ENCODE assay signal across 9 mouse cellular contexts in the genomic region with DNA sequence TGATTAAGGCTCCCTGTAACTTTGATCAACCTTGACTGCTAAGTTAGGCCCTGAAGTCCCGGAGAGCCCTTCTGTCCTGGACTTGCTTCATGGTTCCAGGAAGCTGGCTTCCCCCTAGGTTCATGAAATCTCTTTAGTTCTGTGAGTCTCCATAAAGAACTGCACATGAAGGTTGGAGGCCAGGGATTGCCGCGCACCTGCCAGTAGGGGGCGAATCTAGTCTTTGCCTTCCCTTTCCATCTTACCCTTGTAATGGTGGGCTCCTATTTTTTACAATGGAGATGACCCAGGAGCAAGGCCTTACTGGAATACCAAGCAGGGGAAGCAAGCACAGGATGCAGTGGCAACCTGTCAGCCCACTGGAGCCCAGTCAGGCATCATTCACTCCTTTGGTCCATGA. TPM values are rescaled to one million over a fixed set of nuclear protein-coding genes. Genes with fewer than 3 reads are reported as not detected.
A peak's percentile ranks its signal among the peaks of the same experiment; 100 is the strongest.
DNase-seq lines count a peak whose midpoint lies in the region; ATAC-seq and TF ChIP-seq lines count a peak whose summit lies in the region.
"Had no signal": no experiment of that assay in that cellular context is flagged by ENCODE, and none has a peak within 500 bp of the region (broad histone marks: within the 10 kb centered on the region; RNA-seq: fewer than 3 reads in every experiment).

No protein-coding gene starts in this region.

- WGBS in kidney, postnatal 0 days: 46% methylated on average over 4 of the region's 4 CpGs
- 42% methylated on average over 4 of the region's 4 CpGs for WGBS in spleen, adult 2 months

- no peak overlapping the region for H3K9ac ChIP-seq in kidney, postnatal 0 days (ENCODE audit: low read depth, low read length)

- DNase-seq in kidney, postnatal 0 days (ENCODE audit: low spot score): peak; percentile 31
- DNase-seq in kidney, postnatal 14 days: no peak
- DNase-seq in Patski (ENCODE audit: low read depth, low spot score): no peak
- peak; percentile 54 to 63 for DNase-seq in kidney, postnatal 25 days
- peak; percentile 14 to 50 for DNase-seq in spleen, adult 2 months (ENCODE audit: low read depth in 1 of 2, low spot score in 2 of 2)
- no peak for DNase-seq in gastrocnemius, postnatal 36 days
- DNase-seq in right cerebral cortex, postnatal 36 days (ENCODE audit: low spot score in 2 of 2): no peak

- no peaks in the 10 kb centered on the region for H3K36me3 ChIP-seq in kidney, postnatal 0 days (ENCODE audit: insufficient read depth, low read length)
- no peaks in the 10 kb centered on the region for H3K36me3 ChIP-seq in spleen, adult 2 months (ENCODE audit: control insufficient read depth, insufficient read depth, low read length)

- CTCF ChIA-PET in Patski (lab: Charles Lee): no interaction called here

- intact Hi-C loops in gastrocnemius, postnatal 36 days (cut with DNase I): loop anchor here (5.0 kb wide), 1 partner anchor 129 kb away; no protein-coding TSS in a partner anchor

- in situ Hi-C loops in Patski (cut with MboI; ENCODE audit: low pct_unique_long_range_greater_than_20kb): no loop called here

- no peaks in the 10 kb centered on the region for H3K4me1 ChIP-seq in kidney, postnatal 0 days (replicated peaks; ENCODE audit: insufficient read depth, low read length)
- no peaks in the 10 kb centered on the region for H3K4me1 ChIP-seq in spleen, adult 2 months (ENCODE audit: control insufficient read depth, insufficient read depth, insufficient read length)

- no peak for TF ChIP-seq POLR2A in spleen, adult 2 months (IDR thresholded peaks at IDR 0.05; ENCODE audit: low read depth, low read length)

- H3K9me3 ChIP-seq in kidney, postnatal 0 days (replicated peaks; ENCODE audit: low read length): no peaks in the 10 kb centered on the region

- H3K4me2 ChIP-seq in kidney, postnatal 0 days (ENCODE audit: low read length): no peak overlapping the region

- no peak for ATAC-seq in kidney, postnatal 0 days (replicated peaks; ENCODE audit: low FRiP score, low read depth)
- no peak for ATAC-seq in Patski

- no peak overlapping the region for H3K27ac ChIP-seq in kidney, postnatal 0 days
- H3K27ac ChIP-seq in spleen, adult 2 months (ENCODE audit: insufficient read depth, low read length): no peak overlapping the region
- H3K27ac ChIP-seq: macrophage had no signal

- POLR2A ChIA-PET in Patski (lab: Charles Lee): no interaction called here

- no peak overlapping the region for H3K4me3 ChIP-seq in kidney, postnatal 0 days (replicated peaks; ENCODE audit: low read depth, low read length)
- H3K4me3 ChIP-seq in spleen, adult 2 months (ENCODE audit: extremely low read depth, insufficient read depth, insufficient read length): no peak overlapping the region
- H3K4me3 ChIP-seq: erythroblast, embryonic 14.5 days had no signal

- H3K27me3 ChIP-seq in kidney, postnatal 0 days (ENCODE audit: insufficient read depth, low read length): no peaks in the 10 kb centered on the region
- H3K27me3 ChIP-seq in Patski: no peaks in the 10 kb centered on the region
- H3K27me3 ChIP-seq in spleen, adult 2 months (ENCODE audit: control insufficient read depth, insufficient read depth, low read length): no peaks in the 10 kb centered on the region

- peak; percentile 69 for TF ChIP-seq CTCF in kidney, postnatal 0 days (IDR thresholded peaks at IDR 0.05; ENCODE audit: low read depth)
- peak; percentile 66 for TF ChIP-seq CTCF in Patski (IDR thresholded peaks at IDR 0.05)
- peak; percentile 61; the same call in 1 of the 2 replicates for TF ChIP-seq CTCF in spleen, adult 2 months (IDR thresholded peaks at IDR 0.05; ENCODE audit: extremely low read depth, insufficient read depth, insufficient read length, insufficient replicate concordance)

RNA-seq across cellular contexts. Expression of gene Bag3, which starts 40.0 kb away (rescaled TPM):
- 15.0 and 15.1 TPM in 2 replicates for polyA plus RNA-seq in kidney, postnatal 0 days (2015; fragmentation: Nextera tagmentation; extraction: Ambion mirVana)
- polyA plus RNA-seq in Patski (2021): 56.0 TPM
- polyA plus RNA-seq in spleen, adult 2 months (2012; rRNA removed): 8.8 and 12.9 TPM in 2 replicates
- 100 to 1,000 TPM; 130 to 132 TPM for total RNA-seq in gastrocnemius, postnatal 36 days (2021)

RNA-seq across cellular contexts. Expression of gene Inpp5f, which starts 47.8 kb away (rescaled TPM):
- 22.0 and 23.8 TPM in 2 replicates for polyA plus RNA-seq in kidney, postnatal 0 days (2015; fragmentation: Nextera tagmentation; extraction: Ambion mirVana)
- polyA plus RNA-seq in Patski (2021): 44.3 TPM
- 6.8 and 7.2 TPM in 2 replicates for polyA plus RNA-seq in spleen, adult 2 months (2012; rRNA removed)
- total RNA-seq in gastrocnemius, postnatal 36 days (2021): 1 to 10 TPM; 2.9 to 3.2 TPM

Comparison
In these comparisons a context has a peak if more than half of its experiments do, and no peak if none do; other contexts are left out.
1. DNase-seq: peak in kidney, postnatal 0 days (single experiment), kidney, postnatal 25 days (2 of 2) and spleen, adult 2 months (2 of 2); none in kidney, postnatal 14 days (single experiment), Patski (single experiment), gastrocnemius, postnatal 36 days (0 of 2) and right cerebral cortex, postnatal 36 days (0 of 2).
2. Peak in every context shown above with its lines, with median percentiles within 50 percentile points of each other: CTCF ChIP-seq.